9 mouse cellular contexts compared by ENCODE assay signal in the genomic region with DNA sequence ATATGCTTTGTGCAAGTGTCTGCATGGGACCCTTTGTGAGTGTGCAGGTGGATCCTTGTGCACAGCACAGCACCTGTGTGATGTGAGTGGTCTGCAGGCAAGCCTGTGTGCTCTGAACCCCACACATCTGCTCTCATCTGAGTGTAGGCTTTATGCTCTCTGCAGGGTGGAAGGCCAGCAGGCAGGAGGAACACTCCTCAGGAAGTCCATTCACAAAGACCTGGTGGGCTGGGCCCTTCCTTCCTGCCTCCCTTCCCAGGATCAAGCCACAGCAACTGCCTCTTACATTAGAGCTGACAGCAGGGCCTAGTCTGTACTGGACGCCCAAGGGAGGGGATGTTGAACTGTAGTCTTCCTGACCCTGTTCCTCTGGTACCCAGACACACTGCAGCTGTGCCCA. TPM values are rescaled to one million over a fixed set of nuclear protein-coding genes. Genes with fewer than 3 reads are reported as not detected.
A peak's percentile ranks its signal among the peaks of the same experiment; 100 is the strongest.
DNase-seq lines count a peak whose midpoint lies in the region; ATAC-seq and TF ChIP-seq lines count a peak whose summit lies in the region.
"Had no signal": no experiment of that assay in that cellular context is flagged by ENCODE, and none has a peak within 500 bp of the region (broad histone marks: within the 10 kb centered on the region; RNA-seq: fewer than 3 reads in every experiment).

No protein-coding gene starts in this region.

- no peaks in the 10 kb centered on the region for H3K4me1 ChIP-seq in forebrain, embryonic 15.5 days
- H3K4me1 ChIP-seq in forebrain, embryonic 13.5 days, result no peaks in the 10 kb centered on the region
- H3K4me1 ChIP-seq in bone marrow, adult 2 months (ENCODE audit: control insufficient read depth, insufficient read depth, low read length), result peaks cover 5% of the 10 kb centered on the region; the same call in 1 of the 2 replicates

- ATAC-seq in forebrain, embryonic 15.5 days (replicated peaks), result 0 out of 2 replicates have a peak, but pooled peaks have one; percentile 16
- ATAC-seq in forebrain, embryonic 13.5 days, result no peak

- WGBS in forebrain, embryonic 15.5 days, result 67% methylated on average over 1 of the region's 1 CpGs
- WGBS in forebrain, embryonic 13.5 days, result 70% methylated on average over 1 of the region's 1 CpGs
- WGBS in bone marrow, adult 2 months, result 10% methylated on average over 1 of the region's 1 CpGs

- H3K4me2 ChIP-seq in forebrain, embryonic 15.5 days (replicated peaks), result no peak overlapping the region
- no peak overlapping the region for H3K4me2 ChIP-seq in forebrain, embryonic 13.5 days
- H3K4me2 ChIP-seq: limb, embryonic 13.5 days had no signal

- no peak overlapping the region for H3K4me3 ChIP-seq in forebrain, embryonic 15.5 days
- H3K4me3 ChIP-seq in forebrain, embryonic 13.5 days, result no peak overlapping the region
- H3K4me3 ChIP-seq in bone marrow, adult 2 months (replicated peaks; ENCODE audit: control insufficient read depth, low read depth, low read length), result no peak overlapping the region
- H3K4me3 ChIP-seq: limb, embryonic 13.5 days had no signal

- TF ChIP-seq CTCF in bone marrow, adult 2 months (IDR thresholded peaks at IDR 0.05; ENCODE audit: control insufficient read depth, insufficient read depth, low read length), result no peak

- no peaks in the 10 kb centered on the region for H3K36me3 ChIP-seq in forebrain, embryonic 15.5 days
- H3K36me3 ChIP-seq in forebrain, embryonic 13.5 days (ENCODE audit: poor library complexity, severe bottlenecking), result no peaks in the 10 kb centered on the region

- no peak for TF ChIP-seq POLR2A in bone marrow, adult 2 months (IDR thresholded peaks at IDR 0.05; ENCODE audit: borderline replicate concordance, control insufficient read depth, low read depth, low read length)

- no peak overlapping the region for H3K9ac ChIP-seq in forebrain, embryonic 15.5 days (replicated peaks)
- no peak overlapping the region for H3K9ac ChIP-seq in forebrain, embryonic 13.5 days

- no peak overlapping the region for H3K27ac ChIP-seq in forebrain, embryonic 15.5 days (replicated peaks)
- H3K27ac ChIP-seq in forebrain, embryonic 13.5 days, result no peak overlapping the region
- H3K27ac ChIP-seq in bone marrow, adult 2 months (ENCODE audit: control insufficient read depth, insufficient read depth, low read depth, low read length, poor library complexity), result peak overlapping the region; percentile 17; the same call in 1 of the 2 replicates
- H3K27ac ChIP-seq: limb, embryonic 13.5 days had no signal

- peak; percentile 54 for DNase-seq in kidney, adult 18-20 months
- DNase-seq in lung, adult 18-20 months, result peak; percentile 75 to 81
- DNase-seq in embryo, embryonic 10.5 days (ENCODE audit: low spot score), result no peak
- no peak for DNase-seq in layer of hippocampus, postnatal 36 days
- no peak for DNase-seq in spleen, postnatal 36 days (ENCODE audit: low spot score in 2 of 2)

- H3K9me3 ChIP-seq in forebrain, embryonic 15.5 days, result no peaks in the 10 kb centered on the region
- H3K9me3 ChIP-seq in forebrain, embryonic 13.5 days (replicated peaks), result no peaks in the 10 kb centered on the region
- H3K9me3 ChIP-seq: limb, embryonic 13.5 days had no signal

- H3K27me3 ChIP-seq in forebrain, embryonic 15.5 days, result no peaks in the 10 kb centered on the region
- no peaks in the 10 kb centered on the region for H3K27me3 ChIP-seq in forebrain, embryonic 13.5 days
- H3K27me3 ChIP-seq: limb, embryonic 13.5 days had no signal

RNA-seq across cellular contexts. Expression of a gene that starts 1.1 kb away (rescaled TPM):
- polyA plus RNA-seq in forebrain, embryonic 15.5 days (2015; fragmentation: Nextera tagmentation; extraction: Ambion mirVana), result not detected in 2 replicates
- polyA plus RNA-seq in forebrain, embryonic 13.5 days (2015; fragmentation: Nextera tagmentation; extraction: Ambion mirVana), result not detected in 2 replicates
- not detected in 2 replicates for polyA plus RNA-seq in bone marrow, adult 2 months (2011; ENCODE audit: insufficient read depth, insufficient read length, low replicate concordance, missing spikeins)
- not detected for total RNA-seq in layer of hippocampus, postnatal 36 days (2021)
- polyA plus RNA-seq: limb, embryonic 13.5 days had no signal

RNA-seq across cellular contexts. Expression of a gene that starts 7.3 kb away (rescaled TPM):
- polyA plus RNA-seq in forebrain, embryonic 15.5 days (2015; fragmentation: Nextera tagmentation; extraction: Ambion mirVana), result 3.7 TPM in 2 replicates
- 2.4 and 3.3 TPM in 2 replicates for polyA plus RNA-seq in forebrain, embryonic 13.5 days (2015; fragmentation: Nextera tagmentation; extraction: Ambion mirVana)
- 2.6 and 4.4 TPM in 2 replicates for polyA plus RNA-seq in bone marrow, adult 2 months (2011; ENCODE audit: insufficient read depth, insufficient read length, low replicate concordance, missing spikeins)
- total RNA-seq in layer of hippocampus, postnatal 36 days (2021), result 1 to 10 TPM; 7.5 to 9.1 TPM

RNA-seq across cellular contexts. Expression of a gene that starts 25.5 kb away (rescaled TPM):
- 88.7 and 95.4 TPM in 2 replicates for polyA plus RNA-seq in forebrain, embryonic 15.5 days (2015; fragmentation: Nextera tagmentation; extraction: Ambion mirVana)
- 97.1 and 99.3 TPM in 2 replicates for polyA plus RNA-seq in forebrain, embryonic 13.5 days (2015; fragmentation: Nextera tagmentation; extraction: Ambion mirVana)
- polyA plus RNA-seq in bone marrow, adult 2 months (2011; ENCODE audit: insufficient read depth, insufficient read length, low replicate concordance, missing spikeins), result 46.9 and 57.6 TPM in 2 replicates
- total RNA-seq in layer of hippocampus, postnatal 36 days (2021), result 10 to 100 TPM; 51.3 to 51.8 TPM

RNA-seq across cellular contexts. Expression of a gene that starts 45.5 kb away (rescaled TPM):
- polyA plus RNA-seq in forebrain, embryonic 15.5 days (2015; fragmentation: Nextera tagmentation; extraction: Ambion mirVana), result 18.8 and 19.7 TPM in 2 replicates
- 14.8 and 15.3 TPM in 2 replicates for polyA plus RNA-seq in forebrain, embryonic 13.5 days (2015; fragmentation: Nextera tagmentation; extraction: Ambion mirVana)
- polyA plus RNA-seq in bone marrow, adult 2 months (2011; ENCODE audit: insufficient read depth, insufficient read length, low replicate concordance, missing spikeins), result 22.6 and 28.5 TPM in 2 replicates
- total RNA-seq in layer of hippocampus, postnatal 36 days (2021), result 10 to 100 TPM; 73.9 to 76.5 TPM

RNA-seq across cellular contexts. Expression of a gene that starts 47.8 kb away (rescaled TPM):
- polyA plus RNA-seq in forebrain, embryonic 15.5 days (2015; fragmentation: Nextera tagmentation; extraction: Ambion mirVana), result 0.19 and 0.24 TPM in 2 replicates
- 0.08 TPM in 2 replicates for polyA plus RNA-seq in forebrain, embryonic 13.5 days (2015; fragmentation: Nextera tagmentation; extraction: Ambion mirVana)
- 3.3 and 6.2 TPM in 2 replicates for polyA plus RNA-seq in bone marrow, adult 2 months (2011; ENCODE audit: insufficient read depth, insufficient read length, low replicate concordance, missing spikeins)
- under 1 TPM; 0.27 to 0.33 TPM for total RNA-seq in layer of hippocampus, postnatal 36 days (2021)

Comparison
In these comparisons a context has a peak if more than half of its experiments do, and no peak if none do; other contexts are left out.
1. DNase-seq: peak in kidney, adult 18-20 months (single experiment) and lung, adult 18-20 months (2 of 2); none in embryo, embryonic 10.5 days (single experiment), layer of hippocampus, postnatal 36 days (0 of 2) and spleen, postnatal 36 days (0 of 2).